Mouse (Mus musculus): Measurements from ENCODE around the gene Tm4sf1. TPM values are rescaled to one million over a fixed set of nuclear protein-coding genes. Genes with fewer than 3 reads are reported as not detected.

Tm4sf1 gene
- 119 TPM for polyA plus RNA-seq (2012; fragmentation: generic; extraction: Trizol)

DNA sequence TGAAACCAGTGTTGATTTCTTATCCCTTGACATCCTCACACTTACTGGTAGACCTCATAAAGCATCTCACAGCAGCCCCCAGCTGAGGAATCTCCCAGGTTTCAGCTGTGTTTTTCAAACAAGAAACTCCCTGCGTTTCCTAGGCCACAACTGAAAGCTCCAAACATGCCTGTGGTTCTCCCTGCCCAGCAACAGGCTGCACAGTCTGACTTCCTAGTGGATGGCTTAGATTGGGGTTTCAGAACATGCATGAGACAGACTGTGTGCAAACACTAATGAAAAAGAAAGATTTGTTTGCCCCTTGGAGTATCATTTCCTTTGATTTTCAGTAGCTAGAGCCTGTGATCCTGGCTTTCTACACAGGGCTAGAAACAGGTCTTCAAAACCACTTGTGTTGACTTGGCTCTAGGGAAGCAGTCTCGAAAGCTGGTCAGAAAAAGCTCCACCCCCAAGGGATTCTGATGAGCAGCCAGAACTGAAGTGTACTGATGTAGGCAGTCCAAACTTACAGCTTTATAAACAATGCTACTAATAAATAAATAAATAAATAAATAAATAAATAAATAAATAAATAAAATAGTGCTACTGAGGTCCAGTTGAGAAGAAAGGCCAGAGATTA, at the start of gene Tm4sf1:
Tm4sf1 (minus strand) TSS at position 68 of the 619 bp plus-strand sequence.
- Histone ChIP-seq H3K79me2 (ENCODE audit: control insufficient read depth, insufficient read depth) (no peaks in the 10 kb centered on the region), H3K27me3 (ENCODE audit: control insufficient read depth, insufficient read depth, insufficient read length) (no peaks in the 10 kb centered on the region), H3K4me2 (ENCODE audit: low read depth) (peak within 1 kb of the TSS; percentile 78), H3K36me3 (ENCODE audit: control insufficient read depth, insufficient read depth) (no peaks in the 10 kb centered on the region), H3ac (ENCODE audit: control insufficient read depth, insufficient read length) (no peak within 1 kb of the TSS), H3K4me3 (no peak within 1 kb of the TSS)
- TF ChIP-seq TCF12 (IDR thresholded peaks at IDR 0.05; ENCODE audit: insufficient read depth, poor library complexity, severe bottlenecking) (no peak), TCF3 (IDR thresholded peaks at IDR 0.05; ENCODE audit: insufficient read length, low read depth) (no peak), MYOG (IDR thresholded peaks at IDR 0.05; ENCODE audit: control insufficient read depth in 1 of 3, insufficient read depth in 1 of 3, insufficient read length in 2 of 3, low read depth in 2 of 3) (no peak), REST (IDR thresholded peaks at IDR 0.05; ENCODE audit: insufficient read depth, insufficient read length) (no peak), MAX (IDR thresholded peaks at IDR 0.05; ENCODE audit: low read depth) (no peak)

DNA sequence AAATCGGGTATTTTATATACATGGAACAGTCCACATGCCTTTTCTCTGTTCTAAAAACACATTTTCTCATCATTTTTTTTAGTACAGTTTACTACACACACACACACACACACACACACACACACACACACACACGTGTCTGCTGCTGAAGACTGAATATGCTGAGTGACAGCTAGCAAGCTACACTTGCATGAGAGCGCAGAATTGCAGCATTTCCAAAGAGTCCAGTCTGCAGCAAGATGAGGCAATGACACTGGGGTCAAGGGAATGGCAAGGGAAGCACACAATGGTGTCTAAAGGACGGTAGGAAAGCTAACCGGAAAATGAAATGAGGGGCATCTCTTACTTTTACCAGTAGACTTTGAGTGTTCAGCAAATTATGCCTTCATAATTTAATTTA, 43.0 kb upstream of the Tm4sf1 start:
- Histone ChIP-seq H3K27me3 (ENCODE audit: control insufficient read depth, insufficient read depth, insufficient read length) (no peaks in the 10 kb centered on the region), H3K36me3 (ENCODE audit: control insufficient read depth, insufficient read depth) (no peaks in the 10 kb centered on the region), H3K4me3 (no peak overlapping the region), H3K4me2 (ENCODE audit: low read depth) (no peak overlapping the region), H3ac (ENCODE audit: control insufficient read depth, insufficient read length) (no peak overlapping the region), H3K79me2 (ENCODE audit: control insufficient read depth, insufficient read depth) (no peaks in the 10 kb centered on the region)
- no peak for TF ChIP-seq CEBPB (IDR thresholded peaks at IDR 0.05; ENCODE audit: insufficient read depth, poor library complexity, severe bottlenecking)
- no peak for TF ChIP-seq REST (IDR thresholded peaks at IDR 0.05; ENCODE audit: insufficient read depth, insufficient read length)
- TF ChIP-seq E2F4 (IDR thresholded peaks at IDR 0.05; ENCODE audit: insufficient read depth): no peak
- no peak for TF ChIP-seq SRF (IDR thresholded peaks at IDR 0.05; ENCODE audit: control insufficient read depth, insufficient read length, low read depth)

DNA sequence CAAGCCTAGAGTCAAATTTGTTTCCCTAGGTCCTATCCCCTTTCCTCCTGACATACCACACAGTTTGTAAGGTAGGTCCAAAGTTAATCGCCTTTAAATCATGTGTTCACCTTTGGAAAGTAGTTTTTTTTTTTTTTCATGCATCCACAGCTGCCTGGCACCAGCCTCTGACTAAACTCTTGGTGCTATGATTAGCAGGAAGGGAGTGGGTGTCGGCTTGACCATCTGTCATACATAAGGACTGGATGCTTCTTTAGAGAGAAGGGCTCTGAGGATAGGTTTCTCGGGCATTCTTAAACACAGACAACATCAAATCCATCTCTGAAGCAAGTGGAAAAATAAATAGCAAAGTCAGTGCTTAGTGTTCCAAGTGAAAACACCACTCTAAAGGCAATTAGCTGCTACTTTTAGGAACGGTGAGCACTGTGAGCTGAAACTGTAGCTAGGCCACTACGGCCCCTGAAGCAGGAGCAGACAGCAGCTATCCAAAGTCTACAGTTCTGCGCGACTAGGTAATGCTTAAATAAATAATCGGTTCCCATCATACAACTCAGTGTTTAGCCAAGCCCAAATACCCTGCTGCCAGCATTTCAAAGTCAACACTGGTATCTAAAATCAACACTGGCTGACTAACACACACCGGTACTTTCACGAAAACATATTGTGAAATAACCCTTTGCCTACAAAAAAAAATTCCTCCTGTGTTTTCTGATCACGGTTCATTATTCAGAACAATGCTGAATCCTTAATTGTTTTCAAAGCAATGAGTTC, 42.2 kb upstream of the Tm4sf1 start:
- no peaks in the 10 kb centered on the region for H3K36me3 ChIP-seq (ENCODE audit: control insufficient read depth, insufficient read depth)
- TF ChIP-seq MYOD1 (IDR thresholded peaks at IDR 0.05; ENCODE audit: control insufficient read depth in 1 of 3, insufficient read length in 2 of 3, low read depth in 2 of 3): peak in 2 of 3 experiments; percentile 8 to 58
- 0 out of 2 replicates have a peak, but pooled peaks have one; percentile 12 for TF ChIP-seq CEBPB (IDR thresholded peaks at IDR 0.05; ENCODE audit: insufficient read depth, poor library complexity, severe bottlenecking)
- no peak for TF ChIP-seq TCF3 (IDR thresholded peaks at IDR 0.05; ENCODE audit: insufficient read length, low read depth)
- no peaks in the 10 kb centered on the region for H3K79me2 ChIP-seq (ENCODE audit: control insufficient read depth, insufficient read depth)
- H3ac ChIP-seq (ENCODE audit: control insufficient read depth, insufficient read length): no peak overlapping the region
- peak overlapping the region; percentile 64 for H3K4me2 ChIP-seq (ENCODE audit: low read depth)
- no peak overlapping the region for H3K4me3 ChIP-seq
- no peaks in the 10 kb centered on the region for H3K27me3 ChIP-seq (ENCODE audit: control insufficient read depth, insufficient read depth, insufficient read length)

DNA sequence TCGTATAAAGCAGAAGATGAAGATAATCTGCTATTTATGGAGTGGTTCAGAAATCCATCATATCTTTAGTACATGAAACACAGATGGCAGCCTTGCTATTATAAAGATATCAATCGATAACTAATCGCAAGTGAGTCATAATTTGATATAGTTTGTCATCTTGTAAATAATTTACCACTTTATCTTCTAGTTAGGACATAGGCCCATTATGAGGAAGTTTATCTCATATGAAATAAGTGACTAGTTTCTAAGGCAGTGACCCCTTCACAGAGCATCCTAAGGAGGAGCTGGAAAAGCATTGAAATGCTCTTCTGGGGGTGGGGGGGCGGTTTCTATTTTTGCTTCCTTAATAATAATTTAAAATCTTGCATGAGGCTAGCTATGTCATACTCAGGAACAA, 41.2 kb upstream of the Tm4sf1 start:
- Histone ChIP-seq H3K4me2 (ENCODE audit: low read depth) (no peak overlapping the region), H3K27me3 (ENCODE audit: control insufficient read depth, insufficient read depth, insufficient read length) (no peaks in the 10 kb centered on the region), H3K4me3 (no peak overlapping the region), H3K79me2 (ENCODE audit: control insufficient read depth, insufficient read depth) (no peaks in the 10 kb centered on the region), H3K36me3 (ENCODE audit: control insufficient read depth, insufficient read depth) (no peaks in the 10 kb centered on the region), H3ac (ENCODE audit: control insufficient read depth, insufficient read length) (no peak overlapping the region)
- TF ChIP-seq USF1 (IDR thresholded peaks at IDR 0.05; ENCODE audit: low read depth) (no peak), REST (IDR thresholded peaks at IDR 0.05; ENCODE audit: insufficient read depth, insufficient read length) (no peak), POLR2AphosphoS2 (IDR thresholded peaks at IDR 0.05; ENCODE audit: insufficient read length, low read depth) (no peak), CEBPB (IDR thresholded peaks at IDR 0.05; ENCODE audit: insufficient read depth, poor library complexity, severe bottlenecking) (no peak), TCF12 (IDR thresholded peaks at IDR 0.05; ENCODE audit: insufficient read depth, poor library complexity, severe bottlenecking) (no peak), SRF (IDR thresholded peaks at IDR 0.05; ENCODE audit: control insufficient read depth, insufficient read length, low read depth) (no peak), POLR2A (IDR thresholded peaks at IDR 0.05; ENCODE audit: insufficient read length, low read depth) (no peak), MAX (IDR thresholded peaks at IDR 0.05; ENCODE audit: low read depth) (no peak), MYOG (IDR thresholded peaks at IDR 0.05; ENCODE audit: control insufficient read depth in 1 of 3, insufficient read depth in 1 of 3, insufficient read length in 2 of 3, low read depth in 2 of 3) (no peak), TCF3 (IDR thresholded peaks at IDR 0.05; ENCODE audit: insufficient read length, low read depth) (no peak), E2F4 (IDR thresholded peaks at IDR 0.05; ENCODE audit: insufficient read depth) (no peak), MYOD1 (IDR thresholded peaks at IDR 0.05; ENCODE audit: control insufficient read depth in 1 of 3, insufficient read length in 2 of 3, low read depth in 2 of 3) (no peak)

DNA sequence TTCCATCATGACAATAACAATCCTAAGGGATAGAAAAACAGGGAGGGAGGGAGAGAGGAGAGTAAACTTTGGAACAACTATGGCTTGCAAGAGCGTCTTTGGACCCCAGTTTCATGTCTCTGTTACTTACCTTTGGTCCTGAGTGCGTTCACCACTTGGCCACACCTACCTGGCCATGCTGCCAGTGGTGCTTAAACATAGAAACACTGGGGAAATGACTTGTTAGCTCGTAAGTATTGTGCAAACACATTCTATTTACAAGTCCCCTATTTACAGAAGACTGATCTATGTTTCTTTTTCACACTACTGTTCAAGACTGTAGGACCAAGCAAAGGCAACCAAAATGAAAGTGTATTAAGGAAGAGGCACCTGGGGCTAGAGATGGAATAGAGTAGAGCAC, 39.5 kb upstream of the Tm4sf1 start:
- no peak overlapping the region for H3ac ChIP-seq (ENCODE audit: control insufficient read depth, insufficient read length)
- no peaks in the 10 kb centered on the region for H3K27me3 ChIP-seq (ENCODE audit: control insufficient read depth, insufficient read depth, insufficient read length)
- TF ChIP-seq TCF3 (IDR thresholded peaks at IDR 0.05; ENCODE audit: insufficient read length, low read depth) (no peak), POLR2AphosphoS2 (IDR thresholded peaks at IDR 0.05; ENCODE audit: insufficient read length, low read depth) (no peak), E2F4 (IDR thresholded peaks at IDR 0.05; ENCODE audit: insufficient read depth) (no peak), MYOG (IDR thresholded peaks at IDR 0.05; ENCODE audit: control insufficient read depth in 1 of 3, insufficient read depth in 1 of 3, insufficient read length in 2 of 3, low read depth in 2 of 3) (no peak), USF1 (IDR thresholded peaks at IDR 0.05; ENCODE audit: low read depth) (no peak), MAX (IDR thresholded peaks at IDR 0.05; ENCODE audit: low read depth) (no peak), REST (IDR thresholded peaks at IDR 0.05; ENCODE audit: insufficient read depth, insufficient read length) (no peak), SRF (IDR thresholded peaks at IDR 0.05; ENCODE audit: control insufficient read depth, insufficient read length, low read depth) (no peak), MYOD1 (IDR thresholded peaks at IDR 0.05; ENCODE audit: control insufficient read depth in 1 of 3, insufficient read length in 2 of 3, low read depth in 2 of 3) (no peak), TCF12 (IDR thresholded peaks at IDR 0.05; ENCODE audit: insufficient read depth, poor library complexity, severe bottlenecking) (no peak), CEBPB (IDR thresholded peaks at IDR 0.05; ENCODE audit: insufficient read depth, poor library complexity, severe bottlenecking) (no peak), POLR2A (IDR thresholded peaks at IDR 0.05; ENCODE audit: insufficient read length, low read depth) (no peak)
- H3K4me3 ChIP-seq: no peak overlapping the region
- H3K36me3 ChIP-seq (ENCODE audit: control insufficient read depth, insufficient read depth): no peaks in the 10 kb centered on the region
- H3K4me2 ChIP-seq (ENCODE audit: low read depth): no peak overlapping the region
- H3K79me2 ChIP-seq (ENCODE audit: control insufficient read depth, insufficient read depth): no peaks in the 10 kb centered on the region
